Mouse (Mus musculus) small intestine, adult 2 months (tissue): ENCODE results near the gene Muc2. TPM values are rescaled to one million over a fixed set of nuclear protein-coding genes. Genes with fewer than 3 reads are reported as not detected.

ENCODE experiments used
- H3K27ac ChIP-seq: fragments of 200-500 bp; 2 replicates; pipeline ENCODE4 v1.5.1; 2012; ENCODE audit warnings: low read depth, low read length, control low read depth, inconsistent platforms; ENCODE audit not compliant: insufficient read depth
- H3K27me3 ChIP-seq: fragments of 200-500 bp; 2 replicates; pipeline ENCODE4 v1.6.1; 2012; ENCODE audit warnings: mild to moderate bottlenecking, moderate library complexity, low read length, inconsistent platforms; ENCODE audit not compliant: control insufficient read depth, insufficient read depth
- H3K36me3 ChIP-seq: fragments of 200-500 bp; 2 replicates; pipeline ENCODE4 v1.6.1; 2012; ENCODE audit warnings: mild to moderate bottlenecking, low read length, control low read depth, inconsistent platforms; ENCODE audit not compliant: control insufficient read depth, insufficient read depth
- H3K4me1 ChIP-seq: fragments of 200-500 bp; 2 replicates; pipeline ENCODE4 v1.6.1; 2012; ENCODE audit warnings: low read length, inconsistent platforms, mixed read lengths; ENCODE audit not compliant: control insufficient read depth, insufficient read depth, insufficient read length
- H3K4me3 ChIP-seq: fragments of 200-500 bp; 2 replicates; pipeline ENCODE4 v1.5.1; 2012; ENCODE audit warnings: low read depth, mild to moderate bottlenecking, control low read depth, inconsistent platforms, low read length, moderate library complexity
- CTCF ChIP-seq: fragments of 200-500 bp; IDR thresholded peaks from 2 replicates; pipeline ENCODE4 v1.5.1; 2012; ENCODE audit warnings: low read depth, mild to moderate bottlenecking, control low read depth, inconsistent platforms, low read length, moderate library complexity, mixed read lengths; ENCODE audit not compliant: insufficient replicate concordance, insufficient read length; ENCODE audit errors: extremely low read depth
- POLR2A ChIP-seq: fragments of 200-500 bp; IDR thresholded peaks from 2 replicates; pipeline ENCODE4 v1.6.1; 2012; ENCODE audit warnings: low read depth, mild to moderate bottlenecking, control low read depth, inconsistent platforms, low read length, moderate library complexity
- WGBS: fragments of 180-500 bp; shearing (Covaris S2); methylation state at CpG from one replicate; pipeline ENCODE4 v1.1.7; 2018; 5-methylcytosine and 5-hydroxymethylcytosine counted together
- polyA plus RNA-seq: library from polyadenylated mRNA; depleted of rRNA; stranded (reverse); fragments of >200 nt; gene quantifications from 2 replicates; pipeline ENCODE4 v1.2.3, GENCODE M21; 2012; rRNA removed

Gene Muc2
- polyA plus RNA-seq, 1 experiment = 2,633 TPM

- H3K4me1 ChIP-seq = no peaks in the 10 kb centered on the region
- H3K27me3 ChIP-seq = no peaks in the 10 kb centered on the region
- WGBS = 97% methylated on average over 1 of the region's 1 CpGs
- no peaks in the 10 kb centered on the region for H3K36me3 ChIP-seq
- H3K4me3 ChIP-seq = no peak overlapping the region
- TF ChIP-seq CTCF (no peak), POLR2A (no peak)
- no peak overlapping the region for H3K27ac ChIP-seq
These were observed 104.1 kb downstream of the Muc2 start for GRCm38 (mm10) chr7:141794251-141794650.

GRCm38 (mm10) chr7:141803206-141803605 is 113.1 kb downstream of the Muc2 start:
- H3K4me3 ChIP-seq = no peak overlapping the region
- 82% methylated on average over 7 of the region's 7 CpGs for WGBS
- no peaks in the 10 kb centered on the region for H3K36me3 ChIP-seq
- no peak overlapping the region for H3K27ac ChIP-seq
- no peaks in the 10 kb centered on the region for H3K27me3 ChIP-seq
- TF ChIP-seq POLR2A = no peak
- TF ChIP-seq CTCF = no peak
- no peaks in the 10 kb centered on the region for H3K4me1 ChIP-seq

Other genes starting within 250 kb of the Muc2 start
- gene Pidd1, start 246.3 kb upstream of the Muc2 start, polyA plus RNA-seq = 5.8 and 13.9 TPM in 2 replicates
- gene Rplp2, start 243.0 kb upstream of the Muc2 start, polyA plus RNA-seq = 287 and 441 TPM in 2 replicates
- gene Pnpla2, start 235.1 kb upstream of the Muc2 start, polyA plus RNA-seq = 86.0 and 319 TPM in 2 replicates
- gene Cracr2b, start 229.2 kb upstream of the Muc2 start, polyA plus RNA-seq = 32.6 and 57.1 TPM in 2 replicates
- 209 and 414 TPM in 2 replicates for gene Cd151, start 222.9 kb upstream of the Muc2 start, polyA plus RNA-seq
- gene Polr2l, start 215.2 kb upstream of the Muc2 start, polyA plus RNA-seq = 29.9 and 30.2 TPM in 2 replicates
- 15.7 and 16.1 TPM in 2 replicates for gene Tspan4, start 215.1 kb upstream of the Muc2 start, polyA plus RNA-seq
- 21.5 and 30.7 TPM in 2 replicates for gene Chid1, start 150.5 kb upstream of the Muc2 start, polyA plus RNA-seq
- gene Ap2a2, start 128.2 kb upstream of the Muc2 start, polyA plus RNA-seq = 49.6 and 109 TPM in 2 replicates
- 1.4 and 475 TPM in 2 replicates for gene Muc6, start 35.0 kb upstream of the Muc2 start, polyA plus RNA-seq
- gene Muc5ac, start 98.6 kb downstream of the Muc2 start, polyA plus RNA-seq = 0.48 and 196 TPM in 2 replicates
- gene Muc5b, start 148.7 kb downstream of the Muc2 start, polyA plus RNA-seq = 0.70 TPM in 1 of 2 replicates, not detected in the other
- gene Tollip, start 228.2 kb downstream of the Muc2 start, polyA plus RNA-seq = 47.4 and 142 TPM in 2 replicates